Mouse (Mus musculus) left cerebral cortex, adult 18-20 months (tissue): ENCODE measurements at regions not wholly inside any gene's neighbourhood (a gene's known extent, or its start where the extent isn't known, plus 50 kb on each side); places are given as distances from the start of the nearest gene placed in this dataset.

ENCODE experiments used
- DNase-seq, 2 experiments: peaks; one replicate each; pipeline ENCODE4 v3.0.0; 2021 to 2022; ENCODE audit warnings: low spot score in 2 of 2, mixed read lengths in 1 of 2

GRCm38 (mm10) chr17:9768275-9768674 lies 98.8 kb upstream of the Pabpc6 start:
- DNase-seq: no peak

GRCm38 (mm10) chr17:9765680-9766250 lies 96.2 kb upstream of the Pabpc6 start:
- DNase-seq: no peak

GRCm38 (mm10) chr17:9764701-9765359 lies 95.3 kb upstream of the Pabpc6 start:
- peak; percentile 15 to 41 for DNase-seq

GRCm38 (mm10) chr17:9764041-9764606 lies 94.6 kb upstream of the Pabpc6 start:
- DNase-seq: no peak

- DNase-seq: no peak
Measured at GRCm38 (mm10) chr17:9763110-9763509, 93.6 kb upstream of the Pabpc6 start.

GRCm38 (mm10) chr17:9762436-9762835 lies 92.9 kb upstream of the Pabpc6 start:
- DNase-seq: no peak

GRCm38 (mm10) chr17:9760706-9761059 lies 91.2 kb upstream of the Pabpc6 start:
- no peak for DNase-seq

GRCm38 (mm10) chr17:9760026-9760705 lies 90.6 kb upstream of the Pabpc6 start:
- no peak for DNase-seq

- DNase-seq: peak in 1 of 2 experiments; percentile 48
Measured at GRCm38 (mm10) chr17:9759421-9759852, 89.9 kb upstream of the Pabpc6 start.

GRCm38 (mm10) chr17:9757725-9758251 lies 88.3 kb upstream of the Pabpc6 start:
- no peak for DNase-seq

- DNase-seq: no peak
Measured at GRCm38 (mm10) chr17:9756675-9757074, 87.2 kb upstream of the Pabpc6 start.

- peak; percentile 55 to 75 for DNase-seq
Measured at GRCm38 (mm10) chr17:9756196-9756595, 86.7 kb upstream of the Pabpc6 start.

GRCm38 (mm10) chr17:9755576-9755975 lies 86.1 kb upstream of the Pabpc6 start:
- DNase-seq: no peak

GRCm38 (mm10) chr17:9754884-9755405 lies 85.4 kb upstream of the Pabpc6 start:
- DNase-seq: no peak

GRCm38 (mm10) chr17:9752848-9753247 lies 83.3 kb upstream of the Pabpc6 start:
- no peak for DNase-seq

GRCm38 (mm10) chr17:9751348-9752170 lies 82.0 kb upstream of the Pabpc6 start:
- no peak for DNase-seq

GRCm38 (mm10) chr17:9750046-9750445 lies 80.5 kb upstream of the Pabpc6 start:
- no peak for DNase-seq

- DNase-seq: no peak
Measured at GRCm38 (mm10) chr17:9749301-9749700, 79.8 kb upstream of the Pabpc6 start.

GRCm38 (mm10) chr17:9747893-9748292 lies 78.4 kb upstream of the Pabpc6 start:
- no peak for DNase-seq

GRCm38 (mm10) chr17:9743342-9743741 lies 73.8 kb upstream of the Pabpc6 start:
- DNase-seq: no peak

GRCm38 (mm10) chr17:9741321-9741720 lies 71.8 kb upstream of the Pabpc6 start:
- DNase-seq: no peak
